Mouse (Mus musculus): ENCODE data around the gene Fam168b.

- no peak for TF ChIP-seq CTCF (IDR thresholded peaks at IDR 0.05; ENCODE audit: low read depth, low read length)
- no peak for TF ChIP-seq POLR2A (IDR thresholded peaks at IDR 0.05; ENCODE audit: insufficient read depth, low read length)
Observed at GRCm38 (mm10) chr1:34810293-34810692, 32.6 kb downstream of the Fam168b start.
